Mouse (Mus musculus) intestine, embryonic 16.5 days (tissue): Measurements from ENCODE around the gene D13Ertd608e. TPM values are rescaled to one million over a fixed set of nuclear protein-coding genes. Genes with fewer than 3 reads are reported as not detected.
"Not testable (repeated sequence)": the region's sequence is repeated elsewhere in the genome, so short reads cannot be mapped to it uniquely, and the experiment has no call there.

Experiments used
- ATAC-seq: fragments of 200-750 bp; cut with Nextera tagmentation; 2 replicates; pipeline ENCODE4 v1.8.0; 2017; ENCODE audit warnings: moderate TSS enrichment, moderate library complexity
- H3K27ac ChIP-seq: fragments of 300-500 bp; sonication (generic); 2 replicates; pipeline ENCODE4 v1.5.1; 2014; ENCODE audit warnings: mild to moderate bottlenecking, low read length
- H3K27me3 ChIP-seq: fragments of 300-500 bp; sonication (generic); replicated peaks from 2 replicates; pipeline ENCODE4 v1.6.1; 2014; ENCODE audit warnings: low read length, control low read depth, mixed read lengths; ENCODE audit not compliant: control insufficient read depth, insufficient read depth
- H3K36me3 ChIP-seq: fragments of 300-500 bp; sonication (generic); 2 replicates; pipeline ENCODE4 v1.6.1; 2014; ENCODE audit warnings: low read length, control low read depth; ENCODE audit not compliant: control insufficient read depth, insufficient read depth
- H3K4me1 ChIP-seq: fragments of 300-500 bp; sonication (generic); 2 replicates; pipeline ENCODE4 v1.6.1; 2014; ENCODE audit warnings: low read length, control low read depth, mixed read lengths; ENCODE audit not compliant: control insufficient read depth, insufficient read depth
- H3K4me2 ChIP-seq: fragments of 300-500 bp; sonication (generic); 2 replicates; pipeline ENCODE4 v1.6.1; 2014; ENCODE audit warnings: low read depth, low read length, control low read depth
- H3K4me3 ChIP-seq: fragments of 300-500 bp; sonication (generic); 2 replicates; pipeline ENCODE4 v1.5.1; 2014; ENCODE audit warnings: mild to moderate bottlenecking, low read length
- H3K9ac ChIP-seq: fragments of 300-500 bp; sonication (generic); 2 replicates; pipeline ENCODE4 v1.6.1; 2014; ENCODE audit warnings: low read depth, low read length
- H3K9me3 ChIP-seq: fragments of 300-500 bp; sonication (generic); 2 replicates; pipeline ENCODE4 v1.6.1; 2016; ENCODE audit warnings: low read length, control low read depth; ENCODE audit not compliant: control insufficient read depth
- WGBS: fragments of 180-500 bp; shearing (Covaris S2); extraction: QIAGEN DNeasy Blood & Tissue Kit; methylation state at CpG from one replicate; pipeline ENCODE4 v1.1.7; 2014; 5-methylcytosine and 5-hydroxymethylcytosine counted together
- polyA plus RNA-seq: library from polyadenylated mRNA; unstranded; fragments of >200 nt; fragmentation: Nextera tagmentation; extraction: Ambion mirVana; gene quantifications from 2 replicates; pipeline ENCODE4 v1.2.1, GENCODE M21; 2015

The D13Ertd608e gene
- polyA plus RNA-seq = not detected in 2 replicates

GRCm38 (mm10) chr13:119835320-119836056 lies at the start of gene D13Ertd608e:
Gene D13Ertd608e, plus strand, starts transcription at chr13:119836006.
- H3K27me3 ChIP-seq, H3K9me3 ChIP-seq, H3K9ac ChIP-seq, H3K4me1 ChIP-seq, H3K27ac ChIP-seq, H3K36me3 ChIP-seq: not testable (repeated sequence)
- peak; percentile 52 for ATAC-seq
- WGBS = 13% methylated on average over 18 of the region's 25 CpGs
- Histone ChIP-seq H3K4me3 (peak within 1 kb of the TSS; percentile 14), H3K4me2 (peak within 1 kb of the TSS; percentile 43)

GRCm38 (mm10) chr13:119789851-119790717 lies 45.7 kb upstream of the D13Ertd608e start:
- Histone ChIP-seq H3K9ac (peak overlapping the region; percentile 93), H3K4me3 (peak overlapping the region; percentile 83), H3K9me3 (no peaks in the 10 kb centered on the region), H3K36me3 (peaks cover 2% of the 10 kb centered on the region; the same call in 1 of the 2 replicates), H3K4me1 (peaks cover 11% of the 10 kb centered on the region), H3K27me3 (no peaks in the 10 kb centered on the region), H3K27ac (peak overlapping the region; percentile 94), H3K4me2 (peak overlapping the region; percentile 65)
- WGBS = under 1% methylated on average over 60 of the region's 66 CpGs
- ATAC-seq = peak; percentile 68

GRCm38 (mm10) chr13:119790761-119791579 lies 44.8 kb upstream of the D13Ertd608e start, which contains the start of gene Zfp131:
Gene Zfp131, minus strand, starts transcription at chr13:119790889.
- H3K27me3 ChIP-seq = no peaks in the 10 kb centered on the region
- ATAC-seq = peak; percentile 98
- peak within 1 kb of the TSS; percentile 93 for H3K9ac ChIP-seq
- peak within 1 kb of the TSS; percentile 67 for H3K4me2 ChIP-seq
- H3K27ac ChIP-seq = peak within 1 kb of the TSS; percentile 94
- H3K9me3 ChIP-seq = no peaks in the 10 kb centered on the region
- under 1% methylated on average over 50 of the region's 86 CpGs for WGBS
- H3K4me1 ChIP-seq = peaks cover 11% of the 10 kb centered on the region
- H3K36me3 ChIP-seq = peaks cover 2% of the 10 kb centered on the region; the same call in 1 of the 2 replicates
- H3K4me3 ChIP-seq = peak within 1 kb of the TSS; percentile 83

GRCm38 (mm10) chr13:119791580-119792135 lies 44.1 kb upstream of the D13Ertd608e start:
- Histone ChIP-seq H3K27ac (peak overlapping the region; percentile 94), H3K4me1 (peaks cover 11% of the 10 kb centered on the region), H3K4me3 (peak overlapping the region; percentile 83), H3K9ac (peak overlapping the region; percentile 85), H3K9me3 (no peaks in the 10 kb centered on the region), H3K36me3 (peaks cover 2% of the 10 kb centered on the region; the same call in 1 of the 2 replicates), H3K4me2 (peak overlapping the region; percentile 67), H3K27me3 (no peaks in the 10 kb centered on the region)
- 5% methylated on average over 18 of the region's 18 CpGs for WGBS
- no peak for ATAC-seq

- Histone ChIP-seq H3K9me3 (no peaks in the 10 kb centered on the region), H3K36me3 (no peaks in the 10 kb centered on the region), H3K27me3 (no peaks in the 10 kb centered on the region), H3K4me3 (no peak overlapping the region), H3K9ac (no peak overlapping the region), H3K4me1 (peaks cover 11% of the 10 kb centered on the region), H3K4me2 (no peak overlapping the region), H3K27ac (no peak overlapping the region)
- ATAC-seq = no peak
- 72% methylated on average over 5 of the region's 5 CpGs for WGBS
Observed at GRCm38 (mm10) chr13:119792791-119793404, 42.9 kb upstream of the D13Ertd608e start.

- Histone ChIP-seq H3K4me1 (no peaks in the 10 kb centered on the region), H3K27me3 (no peaks in the 10 kb centered on the region), H3K4me3 (no peak overlapping the region), H3K9me3 (no peaks in the 10 kb centered on the region), H3K9ac (no peak overlapping the region), H3K4me2 (no peak overlapping the region), H3K27ac (no peak overlapping the region), H3K36me3 (no peaks in the 10 kb centered on the region)
- 47% methylated on average over 4 of the region's 4 CpGs for WGBS
- no peak for ATAC-seq
Observed at GRCm38 (mm10) chr13:119797656-119798055, 38.1 kb upstream of the D13Ertd608e start.

GRCm38 (mm10) chr13:119808937-119809336 lies 26.9 kb upstream of the D13Ertd608e start:
- no peak overlapping the region for H3K27ac ChIP-seq
- H3K4me2 ChIP-seq = no peak overlapping the region
- WGBS = 67% methylated on average over 2 of the region's 2 CpGs
- no peaks in the 10 kb centered on the region for H3K36me3 ChIP-seq
- H3K9me3 ChIP-seq = no peaks in the 10 kb centered on the region
- no peak overlapping the region for H3K9ac ChIP-seq
- H3K27me3 ChIP-seq = no peaks in the 10 kb centered on the region
- H3K4me1 ChIP-seq = no peaks in the 10 kb centered on the region
- no peak for ATAC-seq
- H3K4me3 ChIP-seq = no peak overlapping the region

GRCm38 (mm10) chr13:119810031-119810430 lies 25.8 kb upstream of the D13Ertd608e start:
- Histone ChIP-seq H3K4me2 (no peak overlapping the region), H3K4me1 (no peaks in the 10 kb centered on the region), H3K9ac (no peak overlapping the region), H3K36me3 (no peaks in the 10 kb centered on the region), H3K4me3 (no peak overlapping the region), H3K9me3 (no peaks in the 10 kb centered on the region), H3K27me3 (no peaks in the 10 kb centered on the region), H3K27ac (no peak overlapping the region)
- no peak for ATAC-seq
- 77% methylated on average over 9 of the region's 9 CpGs for WGBS
